Mouse (Mus musculus) kidney, postnatal 0 days (tissue): ENCODE measurements at regions not wholly inside any gene's neighbourhood (a gene's known extent, or its start where the extent isn't known, plus 50 kb on each side); places are given as distances from the start of the nearest gene placed in this dataset.

Experiments
- ATAC-seq: fragments of 200-750 bp; cut with Nextera tagmentation; replicated peaks from 2 replicates; pipeline ENCODE4 v1.8.0; 2017; ENCODE audit warnings: low read depth, moderate number of reproducible peaks, moderate TSS enrichment, moderate library complexity; ENCODE audit not compliant: low FRiP score
- DNase-seq: peaks from one replicate; pipeline ENCODE4 v3.0.0-alpha.2; 2016; ENCODE audit warnings: low spot score
- H3K27ac ChIP-seq: fragments of 300-500 bp; sonication (generic); 2 replicates; pipeline ENCODE4 v1.5.1; 2014; ENCODE audit warnings: mild to moderate bottlenecking
- H3K27me3 ChIP-seq: fragments of 300-500 bp; sonication (generic); 2 replicates; pipeline ENCODE4 v1.6.1; 2014; ENCODE audit warnings: low read length, mixed read lengths; ENCODE audit not compliant: insufficient read depth
- H3K36me3 ChIP-seq: fragments of 300-500 bp; sonication (generic); 2 replicates; pipeline ENCODE4 v1.6.1; 2014; ENCODE audit warnings: low read length, mixed read lengths; ENCODE audit not compliant: insufficient read depth
- H3K4me1 ChIP-seq: fragments of 300-500 bp; sonication (generic); replicated peaks from 2 replicates; pipeline ENCODE4 v1.6.1; 2014; ENCODE audit warnings: antibody characterized with exemption, low read length, mixed read lengths; ENCODE audit not compliant: insufficient read depth
- H3K4me2 ChIP-seq: fragments of 300-500 bp; sonication (generic); 2 replicates; pipeline ENCODE4 v1.6.1; 2014; ENCODE audit warnings: mild to moderate bottlenecking, low read length, moderate library complexity, mixed read lengths
- H3K4me3 ChIP-seq: fragments of 300-500 bp; sonication (generic); replicated peaks from 2 replicates; pipeline ENCODE4 v1.5.1; 2014; ENCODE audit warnings: low read depth, low read length
- H3K9ac ChIP-seq: fragments of 300-500 bp; sonication (generic); 2 replicates; pipeline ENCODE4 v1.6.1; 2014; ENCODE audit warnings: low read depth, low read length
- H3K9me3 ChIP-seq: fragments of 300-500 bp; sonication (generic); replicated peaks from 2 replicates; pipeline ENCODE4 v1.6.1; 2016; ENCODE audit warnings: low read length, inconsistent platforms, mixed read lengths
- CTCF ChIP-seq: IDR thresholded peaks from 2 replicates; pipeline ENCODE4 v1.5.1; 2016; ENCODE audit warnings: antibody characterized with exemption, low read depth, mild to moderate bottlenecking, moderate library complexity
- WGBS: fragments of 180-500 bp; shearing (Covaris S2); extraction: QIAGEN DNeasy Blood & Tissue Kit; methylation state at CpG from one replicate; pipeline ENCODE4 v1.1.7; 2014; 5-methylcytosine and 5-hydroxymethylcytosine counted together

GRCm38 (mm10) chr7:65772845-65773244 lies 81.9 kb downstream of the Tm2d3 start:
- no peak for ATAC-seq
- Histone ChIP-seq H3K36me3 (no peaks in the 10 kb centered on the region), H3K4me1 (no peaks in the 10 kb centered on the region), H3K4me3 (no peak overlapping the region), H3K9me3 (no peaks in the 10 kb centered on the region), H3K27me3 (no peaks in the 10 kb centered on the region), H3K27ac (no peak overlapping the region), H3K4me2 (no peak overlapping the region), H3K9ac (no peak overlapping the region)
- DNase-seq = no peak
- TF ChIP-seq CTCF = peak; percentile 33; the same call in 1 of the 2 replicates
- 81% methylated on average over 3 of the region's 3 CpGs for WGBS

- DNase-seq = no peak
- H3K4me3 ChIP-seq = no peak overlapping the region
- no peak overlapping the region for H3K27ac ChIP-seq
- H3K36me3 ChIP-seq = no peaks in the 10 kb centered on the region
- no peaks in the 10 kb centered on the region for H3K4me1 ChIP-seq
- no peak for TF ChIP-seq CTCF
- no peak for ATAC-seq
- H3K27me3 ChIP-seq = no peaks in the 10 kb centered on the region
- no peak overlapping the region for H3K4me2 ChIP-seq
- 75% methylated on average over 2 of the region's 2 CpGs for WGBS
- H3K9ac ChIP-seq = no peak overlapping the region
- no peaks in the 10 kb centered on the region for H3K9me3 ChIP-seq
Observed at GRCm38 (mm10) chr7:65773948-65774347, 83.0 kb downstream of the Tm2d3 start.

GRCm38 (mm10) chr7:65774388-65775015 lies 83.5 kb downstream of the Tm2d3 start:
- DNase-seq = no peak
- whole genome bisulfite sequencing = 90% methylated on average over 11 of the region's 11 CpGs

GRCm38 (mm10) chr7:65775016-65775415 lies 84.0 kb downstream of the Tm2d3 start:
- no peaks in the 10 kb centered on the region for H3K36me3 ChIP-seq
- no peak overlapping the region for H3K9ac ChIP-seq
- WGBS = 95% methylated on average over 3 of the region's 3 CpGs
- H3K4me1 ChIP-seq = no peaks in the 10 kb centered on the region
- TF ChIP-seq CTCF = no peak
- H3K4me2 ChIP-seq = no peak overlapping the region
- no peak for DNase-seq
- no peak for ATAC-seq
- H3K4me3 ChIP-seq = no peak overlapping the region
- H3K9me3 ChIP-seq = no peaks in the 10 kb centered on the region
- H3K27me3 ChIP-seq = no peaks in the 10 kb centered on the region
- H3K27ac ChIP-seq = no peak overlapping the region

More at GRCm38 (mm10) chr7:65774388-65775015, 83.5 kb downstream of the Tm2d3 start:
- TF ChIP-seq CTCF = no peak
- Histone ChIP-seq H3K4me1 (no peaks in the 10 kb centered on the region), H3K4me2 (no peak overlapping the region), H3K4me3 (no peak overlapping the region), H3K27me3 (no peaks in the 10 kb centered on the region), H3K9me3 (no peaks in the 10 kb centered on the region), H3K36me3 (no peaks in the 10 kb centered on the region), H3K9ac (no peak overlapping the region), H3K27ac (no peak overlapping the region)
- no peak for ATAC-seq

- Histone ChIP-seq H3K36me3 (no peaks in the 10 kb centered on the region), H3K27me3 (no peaks in the 10 kb centered on the region), H3K4me3 (no peak overlapping the region), H3K4me2 (no peak overlapping the region), H3K27ac (no peak overlapping the region), H3K9ac (no peak overlapping the region), H3K9me3 (no peaks in the 10 kb centered on the region), H3K4me1 (no peaks in the 10 kb centered on the region)
- 63% methylated on average over 14 of the region's 14 CpGs for WGBS
- ATAC-seq (no peak), DNase-seq (no peak)
- TF ChIP-seq CTCF = no peak
Observed at GRCm38 (mm10) chr7:65779716-65780372, 81.7 kb upstream of the Pcsk6 start.

- no peaks in the 10 kb centered on the region for H3K9me3 ChIP-seq
- 44% methylated on average over 9 of the region's 9 CpGs for WGBS
- ATAC-seq = no peak
- no peak overlapping the region for H3K4me2 ChIP-seq
- H3K4me3 ChIP-seq = no peak overlapping the region
- H3K27ac ChIP-seq = no peak overlapping the region
- DNase-seq = no peak
- no peak for TF ChIP-seq CTCF
- no peaks in the 10 kb centered on the region for H3K4me1 ChIP-seq
- H3K27me3 ChIP-seq = no peaks in the 10 kb centered on the region
- H3K36me3 ChIP-seq = no peaks in the 10 kb centered on the region
- H3K9ac ChIP-seq = no peak overlapping the region
Observed at GRCm38 (mm10) chr7:65780578-65781370, 80.8 kb upstream of the Pcsk6 start.
